Mouse (Mus musculus): ENCODE measurements around the gene 1700037C18Rik. TPM values are rescaled to one million over a fixed set of nuclear protein-coding genes. Genes with fewer than 3 reads are reported as not detected.

The 1700037C18Rik gene
- polyA plus RNA-seq, 1 experiment from 2014 or later, result 13.6 TPM

GRCm38 (mm10) chr16:3896553-3896952 is 11.9 kb downstream of the 1700037C18Rik start:
- Histone ChIP-seq H3K9me3 (no peaks in the 10 kb centered on the region), H3K4me3 (no peak overlapping the region), H3K27me3 (replicated peaks) (no peaks in the 10 kb centered on the region), H3K9ac (no peak overlapping the region), H3K4me2 (no peak overlapping the region), H3K36me3 (replicated peaks) (peaks cover 38% of the 10 kb centered on the region), H3K4me1 (no peaks in the 10 kb centered on the region), H3K27ac (no peak overlapping the region)
- WGBS, result 100% methylated on average over 1 of the region's 1 CpGs
- ATAC-seq (replicated peaks), result no peak

- H3K4me2 ChIP-seq, result no peak overlapping the region
- ATAC-seq (replicated peaks), result no peak
- H3K27ac ChIP-seq, result no peak overlapping the region
- H3K4me1 ChIP-seq, result no peaks in the 10 kb centered on the region
- H3K9ac ChIP-seq, result no peak overlapping the region
- no peaks in the 10 kb centered on the region for H3K9me3 ChIP-seq
- 86% methylated on average over 6 of the region's 6 CpGs for WGBS
- H3K4me3 ChIP-seq, result no peak overlapping the region
- H3K36me3 ChIP-seq (replicated peaks), result peaks cover 38% of the 10 kb centered on the region
- no peaks in the 10 kb centered on the region for H3K27me3 ChIP-seq (replicated peaks)
Observed at GRCm38 (mm10) chr16:3896046-3896445, 12.4 kb downstream of the 1700037C18Rik start.

- Histone ChIP-seq H3K9me3 (no peaks in the 10 kb centered on the region), H3K4me1 (no peaks in the 10 kb centered on the region), H3K9ac (no peak overlapping the region), H3K4me3 (no peak overlapping the region), H3K36me3 (replicated peaks) (peaks cover 35% of the 10 kb centered on the region), H3K27me3 (replicated peaks) (no peaks in the 10 kb centered on the region), H3K4me2 (no peak overlapping the region), H3K27ac (no peak overlapping the region)
- WGBS, result 88% methylated on average over 9 of the region's 9 CpGs
- no peak for ATAC-seq (replicated peaks)
Observed at GRCm38 (mm10) chr16:3895173-3895792, 13.2 kb downstream of the 1700037C18Rik start.

- WGBS, result 83% methylated on average over 3 of the region's 3 CpGs
- ATAC-seq (replicated peaks), result no peak
- no peak overlapping the region for H3K4me3 ChIP-seq
Observed at GRCm38 (mm10) chr16:3893739-3894138, 14.8 kb downstream of the 1700037C18Rik start.

GRCm38 (mm10) chr16:3891621-3892295 is 16.7 kb downstream of the 1700037C18Rik start:
- WGBS, result 96% methylated on average over 14 of the region's 14 CpGs
- Histone ChIP-seq H3K9me3 (no peaks in the 10 kb centered on the region), H3K9ac (no peak overlapping the region), H3K4me3 (no peak overlapping the region), H3K36me3 (replicated peaks) (0 out of 2 replicates have a peak, but pooled peaks cover 4% of the 10 kb centered on the region), H3K4me1 (peaks cover 4% of the 10 kb centered on the region; the same call in 1 of the 2 replicates), H3K27ac (no peak overlapping the region), H3K27me3 (replicated peaks) (no peaks in the 10 kb centered on the region), H3K4me2 (no peak overlapping the region)
- ATAC-seq (replicated peaks), result no peak

More at GRCm38 (mm10) chr16:3893739-3894138, 14.8 kb downstream of the 1700037C18Rik start:
- Histone ChIP-seq H3K27ac (no peak overlapping the region), H3K27me3 (replicated peaks) (no peaks in the 10 kb centered on the region), H3K9ac (no peak overlapping the region), H3K4me2 (no peak overlapping the region), H3K4me1 (no peaks in the 10 kb centered on the region), H3K9me3 (no peaks in the 10 kb centered on the region), H3K36me3 (replicated peaks) (peaks cover 20% of the 10 kb centered on the region)

GRCm38 (mm10) chr16:3885065-3885670 is 23.3 kb downstream of the 1700037C18Rik start:
- ATAC-seq (replicated peaks), result peak; percentile 21; the same call in 1 of the 2 replicates
- H3K27me3 ChIP-seq (replicated peaks), result no peaks in the 10 kb centered on the region
- H3K9me3 ChIP-seq, result no peaks in the 10 kb centered on the region
- no peaks in the 10 kb centered on the region for H3K36me3 ChIP-seq (replicated peaks)
- peak overlapping the region; percentile 87 for H3K4me3 ChIP-seq
- peak overlapping the region; percentile 85 for H3K9ac ChIP-seq
- peaks cover 32% of the 10 kb centered on the region for H3K4me1 ChIP-seq
- WGBS, result 4% methylated on average over 10 of the region's 10 CpGs
- peak overlapping the region; percentile 93 for H3K27ac ChIP-seq
- peak overlapping the region; percentile 69 for H3K4me2 ChIP-seq

GRCm38 (mm10) chr16:3884201-3885064 is 24.1 kb downstream of the 1700037C18Rik start, which contains the start of the genes Zfp597 and Gm20695:
Zfp597 (minus strand) TSS chr16:3884561.
Gm20695 (plus strand) TSS chr16:3884648.
- WGBS, result under 1% methylated on average over 88 of the region's 88 CpGs
- H3K4me2 ChIP-seq, result peak within 1 kb of the TSS; percentile 69
- peak within 1 kb of the TSS; percentile 85 for H3K9ac ChIP-seq
- H3K36me3 ChIP-seq (replicated peaks), result no peaks in the 10 kb centered on the region
- peaks cover 32% of the 10 kb centered on the region for H3K4me1 ChIP-seq
- H3K27ac ChIP-seq, result peak within 1 kb of the TSS; percentile 93
- H3K9me3 ChIP-seq, result no peaks in the 10 kb centered on the region
- peak within 1 kb of the TSS; percentile 87 for H3K4me3 ChIP-seq
- ATAC-seq (replicated peaks), result peak; percentile 98
- no peaks in the 10 kb centered on the region for H3K27me3 ChIP-seq (replicated peaks)

- Histone ChIP-seq H3K4me3 (no peak overlapping the region), H3K27ac (no peak overlapping the region), H3K4me1 (peaks cover 13% of the 10 kb centered on the region), H3K36me3 (replicated peaks) (peaks cover 3% of the 10 kb centered on the region; the same call in 1 of the 2 replicates), H3K27me3 (replicated peaks) (no peaks in the 10 kb centered on the region), H3K9me3 (no peaks in the 10 kb centered on the region), H3K9ac (no peak overlapping the region), H3K4me2 (no peak overlapping the region)
- no peak for ATAC-seq (replicated peaks)
- 98% methylated on average over 4 of the region's 4 CpGs for WGBS
Observed at GRCm38 (mm10) chr16:3876346-3876745, 32.1 kb downstream of the 1700037C18Rik start.

GRCm38 (mm10) chr16:3872216-3873047 is 36.1 kb downstream of the 1700037C18Rik start, which contains the start of gene Naa60:
Naa60 (plus strand) TSS chr16:3872375.
- ATAC-seq (replicated peaks), result peak; percentile 97
- Histone ChIP-seq H3K36me3 (replicated peaks) (peaks cover 3% of the 10 kb centered on the region; the same call in 1 of the 2 replicates), H3K4me2 (peak within 1 kb of the TSS; percentile 87), H3K4me1 (peaks cover 20% of the 10 kb centered on the region), H3K27me3 (replicated peaks) (no peaks in the 10 kb centered on the region), H3K9me3 (no peaks in the 10 kb centered on the region), H3K4me3 (peak within 1 kb of the TSS; percentile 44), H3K27ac (peak within 1 kb of the TSS; percentile 65), H3K9ac (peak within 1 kb of the TSS; percentile 47)
- WGBS, result 4% methylated on average over 47 of the region's 47 CpGs

- Histone ChIP-seq H3K4me2 (peak overlapping the region; percentile 87), H3K9ac (peak overlapping the region; percentile 47), H3K9me3 (no peaks in the 10 kb centered on the region), H3K36me3 (replicated peaks) (0 out of 2 replicates have a peak, but pooled peaks cover 3% of the 10 kb centered on the region), H3K4me1 (peaks cover 20% of the 10 kb centered on the region), H3K4me3 (peak overlapping the region; percentile 44), H3K27me3 (replicated peaks) (no peaks in the 10 kb centered on the region), H3K27ac (peak overlapping the region; percentile 49)
- no peak for ATAC-seq (replicated peaks)
- WGBS, result under 1% methylated on average over 16 of the region's 16 CpGs
Observed at GRCm38 (mm10) chr16:3871815-3872214, 36.7 kb downstream of the 1700037C18Rik start.

GRCm38 (mm10) chr16:3859254-3859653 is 49.2 kb downstream of the 1700037C18Rik start:
- Histone ChIP-seq H3K27me3 (replicated peaks) (no peaks in the 10 kb centered on the region), H3K4me3 (no peak overlapping the region), H3K4me1 (no peaks in the 10 kb centered on the region), H3K9ac (no peak overlapping the region), H3K36me3 (replicated peaks) (peaks cover 8% of the 10 kb centered on the region), H3K27ac (no peak overlapping the region), H3K9me3 (no peaks in the 10 kb centered on the region), H3K4me2 (no peak overlapping the region)
- 92% methylated on average over 4 of the region's 4 CpGs for WGBS
- ATAC-seq (replicated peaks), result no peak

Measured in midbrain, embryonic 15.5 days (tissue).